Mouse (Mus musculus): ENCODE measurements at regions not wholly inside any gene's neighbourhood (a gene's known extent, or its start where the extent isn't known, plus 50 kb on each side); places are given as distances from the start of the nearest gene placed in this dataset.

- TF ChIP-seq POLR2A (IDR thresholded peaks at IDR 0.05; ENCODE audit: extremely low read depth, insufficient read depth, low read length): no peak
- no peak for TF ChIP-seq CTCF (IDR thresholded peaks at IDR 0.05; ENCODE audit: extremely low read depth, insufficient read depth, low read length)
- Histone ChIP-seq H3K4me1 (ENCODE audit: control insufficient read depth, insufficient read depth, low read length) (no peaks in the 10 kb centered on the region), H3K4me3 (ENCODE audit: insufficient read depth, low read length) (no peak overlapping the region), H3K27ac (ENCODE audit: insufficient read depth, low read length) (no peak overlapping the region)
These were observed 100.4 kb upstream of the Ranbp3l start for GRCm38 (mm10) chr15:8867160-8867891.

- Histone ChIP-seq H3K4me1 (ENCODE audit: control insufficient read depth, insufficient read depth, low read length) (no peaks in the 10 kb centered on the region), H3K4me3 (ENCODE audit: insufficient read depth, low read length) (no peak overlapping the region), H3K27ac (ENCODE audit: insufficient read depth, low read length) (peak overlapping the region; percentile 51)
- TF ChIP-seq CTCF (IDR thresholded peaks at IDR 0.05; ENCODE audit: extremely low read depth, insufficient read depth, low read length) (no peak), POLR2A (IDR thresholded peaks at IDR 0.05; ENCODE audit: extremely low read depth, insufficient read depth, low read length) (no peak)
These were observed 102.4 kb upstream of the Ranbp3l start for GRCm38 (mm10) chr15:8865089-8865933.

DNA sequence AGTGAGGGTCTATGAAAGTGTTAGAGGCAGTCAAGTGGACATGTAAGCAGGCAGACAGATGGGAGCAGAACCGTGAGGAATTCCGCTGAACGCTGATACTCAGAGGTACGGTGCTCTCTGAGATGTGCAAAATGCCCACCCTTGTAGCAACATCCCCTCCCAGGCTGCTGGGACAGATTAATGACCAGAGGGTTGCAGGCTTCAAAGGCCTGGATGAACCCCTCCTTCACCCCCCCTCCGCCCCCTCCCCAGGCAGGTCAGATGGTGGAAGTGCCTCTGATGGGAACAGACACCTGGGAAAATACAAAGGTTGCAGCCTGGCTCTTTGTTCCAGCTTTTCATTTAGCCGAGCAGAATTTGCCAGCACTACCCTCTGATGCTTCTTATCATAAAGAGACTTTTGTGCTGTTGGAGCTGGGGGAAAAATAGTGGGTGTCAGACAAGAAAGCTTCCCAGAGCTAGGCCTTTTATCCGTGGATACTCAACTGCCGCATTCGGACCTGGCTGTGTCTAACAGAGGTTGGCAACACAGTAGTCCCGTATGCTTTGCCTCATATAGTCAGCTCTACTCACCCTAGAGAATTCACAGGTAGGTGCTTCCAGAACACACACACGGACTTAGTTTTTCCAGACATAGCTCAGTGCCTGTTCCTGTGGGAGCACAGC is 111.2 kb upstream of the Ranbp3l start:
- no peak for TF ChIP-seq POLR2A (IDR thresholded peaks at IDR 0.05; ENCODE audit: extremely low read depth, insufficient read depth, low read length)
- TF ChIP-seq CTCF (IDR thresholded peaks at IDR 0.05; ENCODE audit: extremely low read depth, insufficient read depth, low read length): no peak
- H3K27ac ChIP-seq (ENCODE audit: insufficient read depth, low read length): no peak overlapping the region
- no peak overlapping the region for H3K4me3 ChIP-seq (ENCODE audit: insufficient read depth, low read length)
- no peaks in the 10 kb centered on the region for H3K4me1 ChIP-seq (ENCODE audit: control insufficient read depth, insufficient read depth, low read length)

- H3K27ac ChIP-seq (ENCODE audit: insufficient read depth, low read length): no peak overlapping the region
These were observed 112.2 kb upstream of the Ranbp3l start for GRCm38 (mm10) chr15:8855511-8855910.

DNA sequence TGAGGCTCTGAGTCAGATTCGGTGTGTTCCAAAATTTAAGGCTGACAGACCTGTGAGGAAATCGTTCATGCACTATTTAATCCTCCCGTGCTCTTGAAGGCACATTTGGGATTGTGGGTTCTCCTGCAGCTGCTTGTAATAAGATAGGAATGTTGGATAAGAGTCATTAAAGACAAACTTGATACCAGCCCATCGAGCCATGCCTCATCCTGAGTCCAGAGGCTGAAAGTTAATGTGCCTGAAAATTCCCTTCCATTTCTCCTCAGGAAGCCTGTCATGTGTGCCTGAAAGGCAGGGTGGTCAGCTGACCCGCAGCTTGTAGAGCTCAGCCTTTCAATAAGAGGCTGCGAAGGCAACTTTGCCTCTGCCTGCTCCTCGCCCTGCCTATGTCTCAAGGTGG is 113.4 kb upstream of the Ranbp3l start:
- TF ChIP-seq POLR2A (IDR thresholded peaks at IDR 0.05; ENCODE audit: extremely low read depth, insufficient read depth, low read length) (no peak), CTCF (IDR thresholded peaks at IDR 0.05; ENCODE audit: extremely low read depth, insufficient read depth, low read length) (no peak)
- Histone ChIP-seq H3K27ac (ENCODE audit: insufficient read depth, low read length) (no peak overlapping the region), H3K4me1 (ENCODE audit: control insufficient read depth, insufficient read depth, low read length) (no peaks in the 10 kb centered on the region), H3K4me3 (ENCODE audit: insufficient read depth, low read length) (no peak overlapping the region)

More at GRCm38 (mm10) chr15:8855511-8855910, 112.2 kb upstream of the Ranbp3l start:
- H3K4me1 ChIP-seq (ENCODE audit: control insufficient read depth, insufficient read depth, low read length): no peaks in the 10 kb centered on the region
- TF ChIP-seq POLR2A (IDR thresholded peaks at IDR 0.05; ENCODE audit: extremely low read depth, insufficient read depth, low read length) (no peak), CTCF (IDR thresholded peaks at IDR 0.05; ENCODE audit: extremely low read depth, insufficient read depth, low read length) (no peak)
- H3K4me3 ChIP-seq (ENCODE audit: insufficient read depth, low read length): no peak overlapping the region

DNA sequence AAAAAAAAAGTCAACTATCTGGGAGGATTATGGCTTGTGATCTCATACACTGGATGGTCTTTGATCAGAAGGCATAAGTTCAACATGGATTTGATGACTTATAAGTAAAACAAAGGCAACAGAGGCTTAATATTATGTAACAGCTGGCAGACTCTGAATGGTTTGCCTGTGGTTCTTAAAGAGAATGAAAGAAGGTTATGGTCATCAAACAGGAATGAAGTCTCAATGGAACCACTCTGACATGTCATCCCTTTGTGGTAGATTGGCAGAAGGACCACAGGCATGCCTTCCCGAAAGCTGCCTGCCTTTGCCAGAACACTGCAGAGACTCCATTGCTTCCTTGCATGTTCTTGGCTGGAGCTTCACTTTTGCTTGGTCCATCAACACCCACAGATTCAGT is 116.8 kb upstream of the Ranbp3l start:
- TF ChIP-seq POLR2A (IDR thresholded peaks at IDR 0.05; ENCODE audit: extremely low read depth, insufficient read depth, low read length): no peak
- TF ChIP-seq CTCF (IDR thresholded peaks at IDR 0.05; ENCODE audit: extremely low read depth, insufficient read depth, low read length): no peak
- H3K27ac ChIP-seq (ENCODE audit: insufficient read depth, low read length): no peak overlapping the region
- H3K4me3 ChIP-seq (ENCODE audit: insufficient read depth, low read length): no peak overlapping the region
- no peaks in the 10 kb centered on the region for H3K4me1 ChIP-seq (ENCODE audit: control insufficient read depth, insufficient read depth, low read length)

DNA sequence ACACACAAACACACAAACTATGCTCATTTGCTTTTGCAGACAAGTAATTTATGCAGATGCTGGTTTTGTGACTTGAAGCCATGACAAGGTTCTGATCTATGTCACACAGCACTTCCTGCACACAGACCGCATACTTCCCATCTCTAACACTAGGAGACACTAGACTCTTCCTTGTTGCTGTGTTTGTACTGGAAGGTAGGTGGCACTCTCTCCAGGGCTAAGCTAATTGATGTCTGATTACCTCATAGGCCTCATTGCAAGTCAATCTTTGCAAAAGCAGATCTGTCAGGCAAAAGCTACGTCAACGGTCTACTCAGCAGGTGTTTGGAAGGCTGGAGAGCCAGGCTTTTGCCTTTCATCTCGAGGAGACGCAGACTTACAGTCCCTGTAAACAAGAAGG is 118.3 kb upstream of the Ranbp3l start:
- Histone ChIP-seq H3K4me3 (ENCODE audit: insufficient read depth, low read length) (no peak overlapping the region), H3K27ac (ENCODE audit: insufficient read depth, low read length) (no peak overlapping the region), H3K4me1 (ENCODE audit: control insufficient read depth, insufficient read depth, low read length) (no peaks in the 10 kb centered on the region)
- TF ChIP-seq CTCF (IDR thresholded peaks at IDR 0.05; ENCODE audit: extremely low read depth, insufficient read depth, low read length): peak; percentile 44; the same call in 1 of the 2 replicates
- TF ChIP-seq POLR2A (IDR thresholded peaks at IDR 0.05; ENCODE audit: extremely low read depth, insufficient read depth, low read length): no peak

DNA sequence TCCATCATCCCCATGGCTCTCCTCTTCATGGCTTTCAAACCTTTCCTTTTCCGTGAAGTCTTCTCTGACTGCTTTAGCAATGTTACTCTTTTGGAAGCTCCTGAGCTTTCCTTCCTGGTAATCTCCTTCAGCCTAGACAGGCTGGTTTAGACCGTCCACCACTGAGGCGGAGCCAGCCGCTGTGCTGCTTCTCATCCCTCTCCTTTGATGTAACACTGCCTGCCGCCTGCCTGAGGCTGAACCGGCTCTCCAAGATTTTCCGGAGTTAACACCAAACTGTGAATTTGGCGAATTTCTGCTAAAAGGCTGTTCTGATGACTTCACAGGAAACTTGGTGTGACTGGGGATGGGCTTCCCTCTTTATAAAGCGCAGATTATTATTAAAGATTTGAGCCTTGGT is 125.6 kb upstream of the Ranbp3l start:
- H3K4me1 ChIP-seq (ENCODE audit: control insufficient read depth, insufficient read depth, low read length): no peaks in the 10 kb centered on the region
- TF ChIP-seq POLR2A (IDR thresholded peaks at IDR 0.05; ENCODE audit: extremely low read depth, insufficient read depth, low read length): no peak
- no peak for TF ChIP-seq CTCF (IDR thresholded peaks at IDR 0.05; ENCODE audit: extremely low read depth, insufficient read depth, low read length)
- H3K27ac ChIP-seq (ENCODE audit: insufficient read depth, low read length): no peak overlapping the region
- no peak overlapping the region for H3K4me3 ChIP-seq (ENCODE audit: insufficient read depth, low read length)

DNA sequence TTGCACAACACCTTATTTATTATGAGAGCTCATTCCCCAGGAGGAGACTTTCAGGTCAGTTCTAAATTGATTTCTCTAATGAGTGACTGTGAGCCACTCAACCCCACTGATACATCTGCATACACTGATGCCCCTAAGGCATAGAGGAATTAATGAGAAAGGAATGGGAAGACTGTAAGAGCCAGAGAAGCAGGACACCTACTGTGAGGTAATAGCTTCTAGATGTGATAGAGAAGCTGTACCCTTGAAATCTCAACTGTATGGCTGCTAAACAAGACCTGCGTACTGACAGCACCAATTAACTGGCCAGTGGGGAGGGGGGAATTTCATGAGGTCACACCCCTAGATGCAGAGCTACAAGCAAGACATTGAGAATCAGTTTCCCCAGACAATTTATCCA is 128.3 kb upstream of the Ranbp3l start:
- Histone ChIP-seq H3K27ac (ENCODE audit: insufficient read depth, low read length) (no peak overlapping the region), H3K4me3 (ENCODE audit: insufficient read depth, low read length) (no peak overlapping the region), H3K4me1 (ENCODE audit: control insufficient read depth, insufficient read depth, low read length) (no peaks in the 10 kb centered on the region)
- TF ChIP-seq CTCF (IDR thresholded peaks at IDR 0.05; ENCODE audit: extremely low read depth, insufficient read depth, low read length) (no peak), POLR2A (IDR thresholded peaks at IDR 0.05; ENCODE audit: extremely low read depth, insufficient read depth, low read length) (no peak)
